Mouse (Mus musculus): ENCODE data around the gene Best2. TPM values are rescaled to one million over a fixed set of nuclear protein-coding genes. Genes with fewer than 3 reads are reported as not detected.
A peak's percentile ranks its signal among the peaks of the same experiment; 100 is the strongest.

Gene Best2
- polyA plus RNA-seq, 1 experiment from 2014 or later = not detected

DNA sequence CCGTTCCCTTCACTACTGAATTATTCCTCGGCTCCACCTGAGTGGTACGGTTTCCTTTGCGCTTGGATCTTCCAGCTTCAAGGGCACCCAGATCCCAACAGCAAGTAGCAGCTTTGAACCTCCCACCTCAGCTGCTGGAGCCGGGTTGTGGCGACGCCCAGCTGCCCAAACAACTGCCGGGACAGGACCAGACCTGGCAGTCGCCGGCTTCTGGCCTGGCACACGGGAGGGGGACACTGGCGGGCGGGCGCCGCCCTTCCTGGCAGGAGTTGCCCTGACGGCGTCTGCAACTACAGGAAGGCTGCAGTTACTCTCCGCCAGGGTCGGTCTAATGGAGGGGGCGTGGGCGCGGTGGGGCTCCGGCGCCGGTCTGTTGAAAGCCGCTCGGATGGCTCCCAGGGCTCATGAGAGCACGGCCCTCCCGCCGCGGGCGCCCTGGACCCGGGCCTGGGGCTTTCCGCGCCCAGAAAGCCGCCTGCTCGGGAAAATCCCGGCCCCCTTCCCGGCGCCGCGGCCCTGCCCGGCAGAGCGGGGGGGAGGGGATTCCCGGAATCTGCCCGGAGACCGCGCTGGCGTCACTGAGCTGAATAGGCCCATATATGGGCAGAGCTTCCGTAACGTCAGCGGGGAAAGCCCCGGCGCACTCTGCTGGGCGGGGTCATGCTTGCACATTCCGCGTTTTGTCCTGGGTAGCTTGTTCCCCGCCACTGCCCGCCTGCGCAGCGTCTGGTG, 38.1 kb downstream of the Best2 start:
- Histone ChIP-seq H3K4me3 (replicated peaks; ENCODE audit: low read depth, low read length) (peak overlapping the region; percentile 49), H3K4me1 (ENCODE audit: control insufficient read depth, insufficient read depth, low read length) (peaks cover 52% of the 10 kb centered on the region), H3K27ac (replicated peaks; ENCODE audit: low read depth, low read length) (0 out of 2 replicates have a peak overlapping the region, but pooled peaks have one; percentile 32), H3K9me3 (ENCODE audit: control insufficient read depth, low read length) (no peaks in the 10 kb centered on the region), H3K27me3 (ENCODE audit: control insufficient read depth, insufficient read depth, low read length) (peaks cover 18% of the 10 kb centered on the region), H3K9ac (replicated peaks; ENCODE audit: low read length) (peak overlapping the region; percentile 43), H3K4me2 (ENCODE audit: low read length) (peak overlapping the region; percentile 99), H3K36me3 (ENCODE audit: control insufficient read depth, insufficient read depth, low read length) (peaks cover 37% of the 10 kb centered on the region)
- ATAC-seq (ENCODE audit: low FRiP score, low TSS enrichment) (peak; percentile 83), DNase-seq (peak; percentile 95)
- WGBS = under 1% methylated on average over 61 of the region's 61 CpGs

DNA sequence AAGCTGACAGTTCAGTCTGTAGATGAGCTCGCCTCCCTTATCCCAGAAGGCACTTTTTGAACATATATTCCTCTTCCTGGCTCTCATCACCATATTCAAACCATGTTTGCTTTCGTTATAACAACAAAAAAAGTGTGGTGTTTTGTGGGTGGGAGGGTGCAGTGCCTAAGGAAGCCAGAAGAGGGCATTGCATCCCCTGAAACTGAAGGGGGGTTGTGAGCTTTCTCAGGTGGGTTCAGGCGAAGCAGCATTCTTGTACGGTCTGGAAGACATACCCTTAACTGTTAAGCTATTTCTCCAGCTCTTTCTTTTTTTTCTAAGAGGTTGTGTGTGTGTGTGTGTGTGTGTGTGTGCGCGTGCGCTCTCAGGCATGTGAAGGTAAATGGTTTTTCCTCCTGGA, 38.9 kb downstream of the Best2 start:
- peaks cover 54% of the 10 kb centered on the region for H3K4me1 ChIP-seq (ENCODE audit: control insufficient read depth, insufficient read depth, low read length)
- H3K9ac ChIP-seq (replicated peaks; ENCODE audit: low read length) = no peak overlapping the region
- H3K36me3 ChIP-seq (ENCODE audit: control insufficient read depth, insufficient read depth, low read length) = peaks cover 44% of the 10 kb centered on the region
- H3K27ac ChIP-seq (replicated peaks; ENCODE audit: low read depth, low read length) = no peak overlapping the region
- peak overlapping the region; percentile 99 for H3K4me2 ChIP-seq (ENCODE audit: low read length)
- H3K27me3 ChIP-seq (ENCODE audit: control insufficient read depth, insufficient read depth, low read length) = peaks cover 18% of the 10 kb centered on the region
- ATAC-seq (ENCODE audit: low FRiP score, low TSS enrichment) (no peak), DNase-seq (peak; percentile 74)
- no peaks in the 10 kb centered on the region for H3K9me3 ChIP-seq (ENCODE audit: control insufficient read depth, low read length)
- H3K4me3 ChIP-seq (replicated peaks; ENCODE audit: low read depth, low read length) = no peak overlapping the region
- 29% methylated on average over 7 of the region's 7 CpGs for WGBS

DNA sequence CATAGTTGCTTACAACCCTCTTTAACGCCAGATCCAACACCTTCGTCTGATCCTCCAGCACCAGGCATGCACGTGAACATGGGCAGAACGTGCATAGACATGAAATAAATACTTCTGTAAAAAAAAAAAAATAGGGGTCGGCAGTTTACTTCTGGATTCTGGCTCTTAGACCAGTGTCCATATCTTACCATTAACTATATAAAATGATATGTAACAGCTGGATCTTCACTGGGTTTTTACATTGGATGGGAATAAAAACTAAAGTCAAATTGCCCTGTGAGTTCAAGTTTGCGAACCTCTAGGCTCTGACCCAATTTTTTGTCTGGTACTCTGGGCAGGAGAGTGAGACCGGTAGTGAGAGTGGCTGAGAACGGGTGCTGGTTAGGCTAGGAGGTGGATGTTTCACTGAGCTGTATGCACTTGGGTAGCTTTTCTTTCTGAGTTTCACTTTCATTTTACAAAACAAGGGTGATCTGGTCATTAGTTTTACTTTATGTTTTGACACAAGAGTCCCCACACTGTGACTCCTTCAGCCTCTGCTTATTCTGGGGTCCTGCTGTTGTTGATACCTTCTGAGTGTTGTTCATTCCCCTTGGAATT, 39.7 kb downstream of the Best2 start:
- 82% methylated on average over 8 of the region's 8 CpGs for WGBS
- Histone ChIP-seq H3K4me2 (ENCODE audit: low read length) (no peak overlapping the region), H3K9ac (replicated peaks; ENCODE audit: low read length) (no peak overlapping the region), H3K27me3 (ENCODE audit: control insufficient read depth, insufficient read depth, low read length) (peaks cover 18% of the 10 kb centered on the region), H3K4me1 (ENCODE audit: control insufficient read depth, insufficient read depth, low read length) (peaks cover 48% of the 10 kb centered on the region), H3K9me3 (ENCODE audit: control insufficient read depth, low read length) (no peaks in the 10 kb centered on the region), H3K4me3 (replicated peaks; ENCODE audit: low read depth, low read length) (no peak overlapping the region), H3K36me3 (ENCODE audit: control insufficient read depth, insufficient read depth, low read length) (peaks cover 44% of the 10 kb centered on the region), H3K27ac (replicated peaks; ENCODE audit: low read depth, low read length) (no peak overlapping the region)
- ATAC-seq (ENCODE audit: low FRiP score, low TSS enrichment) (no peak), DNase-seq (no peak)

DNA sequence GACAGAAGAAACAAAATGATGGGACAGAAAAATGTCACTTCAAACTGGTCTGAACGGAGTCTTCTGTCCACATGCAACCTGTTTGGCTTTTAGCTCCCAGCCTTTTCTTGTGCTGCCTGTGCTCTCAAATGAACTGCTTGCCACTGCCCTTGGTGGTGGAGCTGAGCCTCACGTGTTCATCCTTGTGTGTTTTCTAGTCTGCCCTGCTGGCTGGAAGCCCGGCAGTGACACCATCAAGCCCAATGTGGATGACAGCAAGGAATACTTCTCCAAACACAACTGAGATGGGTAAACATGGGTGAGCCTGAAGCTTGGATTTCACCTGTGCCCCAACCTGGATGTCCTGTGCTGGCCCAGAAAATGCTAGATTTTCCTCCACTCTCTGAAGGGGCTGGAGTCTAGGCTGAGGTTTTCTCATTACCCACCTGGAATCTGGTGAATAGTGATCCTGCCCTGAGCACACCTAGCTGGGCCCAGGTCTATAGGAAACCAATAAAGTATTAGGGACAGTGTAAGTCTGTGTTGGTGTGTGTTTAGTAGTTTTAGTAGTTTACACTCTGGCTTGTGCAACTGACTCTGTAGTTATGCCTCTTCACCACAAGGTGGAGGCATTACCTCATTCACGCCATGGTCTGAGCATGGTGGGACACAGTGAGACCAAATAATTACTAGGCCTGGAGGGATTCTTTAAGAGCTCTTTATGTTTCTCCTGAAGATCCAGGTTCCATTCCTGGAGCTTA, 40.4 kb downstream of the Best2 start:
- Histone ChIP-seq H3K9me3 (ENCODE audit: control insufficient read depth, low read length) (no peaks in the 10 kb centered on the region), H3K4me3 (replicated peaks; ENCODE audit: low read depth, low read length) (no peak overlapping the region), H3K4me1 (ENCODE audit: control insufficient read depth, insufficient read depth, low read length) (peaks cover 42% of the 10 kb centered on the region), H3K9ac (replicated peaks; ENCODE audit: low read length) (no peak overlapping the region), H3K27ac (replicated peaks; ENCODE audit: low read depth, low read length) (no peak overlapping the region), H3K36me3 (ENCODE audit: control insufficient read depth, insufficient read depth, low read length) (peaks cover 44% of the 10 kb centered on the region), H3K27me3 (ENCODE audit: control insufficient read depth, insufficient read depth, low read length) (peaks cover 18% of the 10 kb centered on the region), H3K4me2 (ENCODE audit: low read length) (no peak overlapping the region)
- WGBS = 62% methylated on average over 4 of the region's 4 CpGs
- ATAC-seq (ENCODE audit: low FRiP score, low TSS enrichment) = no peak
- DNase-seq = peak; percentile 83

DNA sequence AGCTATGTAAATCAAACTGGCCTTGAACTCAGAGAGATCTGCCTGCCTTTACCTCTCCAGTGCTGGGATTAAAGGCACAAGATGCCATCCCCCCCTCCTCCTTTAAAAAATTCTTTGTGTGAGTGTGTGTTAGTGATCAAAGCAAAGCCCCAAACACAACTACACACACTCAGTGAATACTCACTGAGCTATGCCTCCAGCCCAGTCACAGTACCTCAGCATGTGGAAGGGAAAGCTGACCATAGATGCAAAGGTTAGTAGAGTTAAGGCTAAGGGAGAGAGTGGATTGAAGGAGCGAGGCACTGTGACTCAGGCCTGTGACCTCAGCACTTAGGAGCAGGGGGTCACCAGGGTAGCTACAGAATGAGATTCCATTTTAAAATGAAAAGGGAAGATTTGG, 41.3 kb downstream of the Best2 start:
- Histone ChIP-seq H3K4me1 (ENCODE audit: control insufficient read depth, insufficient read depth, low read length) (peaks cover 41% of the 10 kb centered on the region), H3K4me3 (replicated peaks; ENCODE audit: low read depth, low read length) (no peak overlapping the region), H3K27ac (replicated peaks; ENCODE audit: low read depth, low read length) (no peak overlapping the region), H3K4me2 (ENCODE audit: low read length) (no peak overlapping the region), H3K27me3 (ENCODE audit: control insufficient read depth, insufficient read depth, low read length) (peaks cover 13% of the 10 kb centered on the region), H3K36me3 (ENCODE audit: control insufficient read depth, insufficient read depth, low read length) (peaks cover 44% of the 10 kb centered on the region), H3K9ac (replicated peaks; ENCODE audit: low read length) (no peak overlapping the region), H3K9me3 (ENCODE audit: control insufficient read depth, low read length) (no peaks in the 10 kb centered on the region)
- DNase-seq (no peak), ATAC-seq (ENCODE audit: low FRiP score, low TSS enrichment) (no peak)
- WGBS = 87% methylated on average over 1 of the region's 1 CpGs

DNA sequence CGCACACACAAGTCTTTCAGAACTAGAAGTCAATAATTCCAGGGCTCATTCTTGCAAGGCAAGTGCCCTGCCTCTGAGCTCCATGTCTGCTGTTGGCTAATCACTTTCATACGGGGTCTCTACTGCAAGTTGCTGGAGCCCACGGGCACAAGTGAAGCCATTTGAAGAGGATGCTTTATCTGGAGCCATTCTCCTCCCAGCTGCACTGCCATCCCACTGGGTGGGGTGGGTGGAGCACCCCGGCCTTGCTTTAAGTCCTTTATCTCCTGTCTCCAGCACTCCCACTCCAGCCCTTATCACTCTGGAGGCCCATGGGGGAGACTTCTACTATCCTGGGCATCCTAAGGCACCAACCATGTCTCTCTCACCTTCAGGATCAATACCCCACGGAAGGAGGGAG, 43.4 kb downstream of the Best2 start:
- H3K4me3 ChIP-seq (replicated peaks; ENCODE audit: low read depth, low read length) = peak overlapping the region; percentile 92
- no peaks in the 10 kb centered on the region for H3K27me3 ChIP-seq (ENCODE audit: control insufficient read depth, insufficient read depth, low read length)
- WGBS = 61% methylated on average over 5 of the region's 5 CpGs
- ATAC-seq (ENCODE audit: low FRiP score, low TSS enrichment) (no peak), DNase-seq (no peak)
- H3K4me1 ChIP-seq (ENCODE audit: control insufficient read depth, insufficient read depth, low read length) = peaks cover 21% of the 10 kb centered on the region
- H3K36me3 ChIP-seq (ENCODE audit: control insufficient read depth, insufficient read depth, low read length) = peaks cover 44% of the 10 kb centered on the region
- 0 out of 2 replicates have a peak overlapping the region, but pooled peaks have one; percentile 86 for H3K27ac ChIP-seq (replicated peaks; ENCODE audit: low read depth, low read length)
- H3K9me3 ChIP-seq (ENCODE audit: control insufficient read depth, low read length) = no peaks in the 10 kb centered on the region
- peak overlapping the region; percentile 97 for H3K9ac ChIP-seq (replicated peaks; ENCODE audit: low read length)
- H3K4me2 ChIP-seq (ENCODE audit: low read length) = peak overlapping the region; percentile 96

DNA sequence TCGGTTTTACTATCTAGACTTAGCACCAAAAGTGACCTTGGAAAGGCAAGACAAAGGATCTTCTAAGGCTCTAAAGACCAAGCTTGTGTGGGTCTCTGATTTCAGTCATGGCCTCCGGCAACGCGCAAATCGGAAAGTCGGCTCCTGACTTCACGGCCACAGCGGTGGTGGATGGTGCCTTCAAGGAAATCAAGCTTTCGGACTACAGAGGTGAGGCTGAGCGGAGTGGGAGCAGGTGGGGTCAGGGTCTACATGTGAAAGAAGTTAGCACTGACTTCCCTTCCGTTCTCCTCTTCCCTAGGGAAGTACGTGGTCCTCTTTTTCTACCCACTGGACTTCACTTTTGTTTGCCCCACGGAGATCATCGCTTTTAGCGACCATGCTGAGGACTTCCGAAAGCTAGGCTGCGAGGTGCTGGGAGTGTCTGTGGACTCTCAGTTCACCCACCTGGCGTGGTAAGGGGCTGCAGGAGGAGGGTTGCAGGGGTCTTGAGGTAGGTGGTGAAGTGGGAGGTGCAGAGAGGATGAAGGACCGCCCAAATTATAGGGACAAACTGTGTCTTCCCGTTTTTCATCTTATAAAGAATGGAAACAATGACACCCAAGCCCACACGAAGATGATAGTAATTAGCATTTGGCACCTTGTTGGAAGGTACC, 44.1 kb downstream of the Best2 start:
- peaks cover 44% of the 10 kb centered on the region for H3K36me3 ChIP-seq (ENCODE audit: control insufficient read depth, insufficient read depth, low read length)
- no peaks in the 10 kb centered on the region for H3K27me3 ChIP-seq (ENCODE audit: control insufficient read depth, insufficient read depth, low read length)
- H3K4me3 ChIP-seq (replicated peaks; ENCODE audit: low read depth, low read length) = peak overlapping the region; percentile 92
- H3K4me1 ChIP-seq (ENCODE audit: control insufficient read depth, insufficient read depth, low read length) = peaks cover 23% of the 10 kb centered on the region
- H3K27ac ChIP-seq (replicated peaks; ENCODE audit: low read depth, low read length) = peak overlapping the region; percentile 86
- ATAC-seq (ENCODE audit: low FRiP score, low TSS enrichment) (no peak), DNase-seq (no peak)
- 6% methylated on average over 21 of the region's 21 CpGs for WGBS
- peak overlapping the region; percentile 97 for H3K9ac ChIP-seq (replicated peaks; ENCODE audit: low read length)
- H3K4me2 ChIP-seq (ENCODE audit: low read length) = peak overlapping the region; percentile 96
- H3K9me3 ChIP-seq (ENCODE audit: control insufficient read depth, low read length) = no peaks in the 10 kb centered on the region

DNA sequence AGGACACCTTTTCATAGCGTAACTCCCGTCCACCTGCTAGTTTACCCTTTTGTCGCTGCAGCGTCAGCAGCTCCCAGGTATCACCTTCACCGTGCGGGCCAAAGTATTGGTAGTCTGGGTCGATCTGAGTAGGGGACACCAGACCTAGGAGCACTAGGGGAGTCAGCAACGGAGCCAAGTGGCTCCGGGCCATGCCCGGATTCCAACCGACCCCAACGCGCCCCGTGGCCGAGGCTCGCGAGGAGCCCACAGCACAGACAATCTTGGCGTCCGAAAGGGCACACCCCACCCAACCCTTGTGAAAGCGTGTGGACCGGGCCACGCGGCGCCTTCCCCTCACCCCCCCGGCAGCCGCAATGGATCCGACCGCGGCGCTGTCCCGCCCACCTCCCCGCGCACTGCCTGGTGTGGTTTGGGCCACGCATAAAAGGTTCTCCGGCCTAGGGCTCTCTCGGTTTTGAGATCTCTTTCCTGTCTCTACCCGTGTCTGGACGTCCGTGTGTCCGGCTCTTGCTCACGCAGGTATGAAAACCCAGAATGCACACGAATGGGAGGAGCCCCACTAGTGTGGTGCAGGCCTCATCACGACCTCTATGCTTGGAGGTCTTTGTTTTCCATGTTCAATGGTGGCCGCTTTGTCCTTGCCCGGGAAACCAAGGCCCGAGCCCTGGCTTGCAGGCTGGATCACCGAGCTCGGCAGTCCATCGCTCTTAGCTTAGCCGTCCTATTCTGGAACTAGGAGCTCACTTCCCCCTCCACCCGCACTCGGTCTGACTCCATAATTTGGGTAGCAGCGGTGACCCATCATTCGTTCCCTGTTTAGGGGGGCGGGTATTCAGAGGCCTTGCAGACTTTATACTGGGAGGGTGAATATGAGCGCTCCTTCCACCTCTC, 44.8 kb downstream of the Best2 start, which contains the start of the genes Gm49661, Prdx2 and Rnaseh2a:
TSS of gene Gm49661 (minus strand) at position 193 of the 894 bp plus-strand sequence.
TSS of gene Prdx2 (plus strand) at position 347 of the 894 bp plus-strand sequence.
TSS of gene Rnaseh2a (minus strand) at position 527 of the 894 bp plus-strand sequence.
- peak within 1 kb of the TSS; percentile 97 for H3K9ac ChIP-seq (replicated peaks; ENCODE audit: low read length)
- H3K36me3 ChIP-seq (ENCODE audit: control insufficient read depth, insufficient read depth, low read length) = peaks cover 40% of the 10 kb centered on the region
- peaks cover 28% of the 10 kb centered on the region for H3K4me1 ChIP-seq (ENCODE audit: control insufficient read depth, insufficient read depth, low read length)
- DNase-seq = peak; percentile 92
- peak within 1 kb of the TSS; percentile 96 for H3K4me2 ChIP-seq (ENCODE audit: low read length)
- WGBS = under 1% methylated on average over 56 of the region's 56 CpGs
- H3K4me3 ChIP-seq (replicated peaks; ENCODE audit: low read depth, low read length) = peak within 1 kb of the TSS; percentile 92
- no peaks in the 10 kb centered on the region for H3K9me3 ChIP-seq (ENCODE audit: control insufficient read depth, low read length)
- peak within 1 kb of the TSS; percentile 86 for H3K27ac ChIP-seq (replicated peaks; ENCODE audit: low read depth, low read length)
- no peaks in the 10 kb centered on the region for H3K27me3 ChIP-seq (ENCODE audit: control insufficient read depth, insufficient read depth, low read length)
- peak; percentile 85 for ATAC-seq (ENCODE audit: low FRiP score, low TSS enrichment)
